Comparison of ENCODE assay signal across 23 mouse cellular contexts in genomic region chr8:123756901-123757300, GRCm38 (mm10). TPM values are rescaled to one million over a fixed set of nuclear protein-coding genes. Genes with fewer than 3 reads are reported as not detected.
DNase-seq lines count a peak whose midpoint lies in the region; ATAC-seq and TF ChIP-seq lines count a peak whose summit lies in the region.
"Had no signal": no experiment of that assay in that cellular context is flagged by ENCODE, and none has a peak within 500 bp of the region (broad histone marks: within the 10 kb centered on the region; RNA-seq: fewer than 3 reads in every experiment).

No protein-coding gene starts in this region.

- no peak overlapping the region for H3K4me2 ChIP-seq in lung, postnatal 0 days (replicated peaks; ENCODE audit: low read depth, low read length)
- no peak overlapping the region for H3K4me2 ChIP-seq in stomach, embryonic 15.5 days
- H3K4me2 ChIP-seq in stomach, postnatal 0 days (replicated peaks; ENCODE audit: low read depth), result no peak overlapping the region
- H3K4me2 ChIP-seq: embryonic facial prominence, embryonic 15.5 days; heart, embryonic 11.5 days; hindbrain, embryonic 12.5 days; hindbrain, embryonic 15.5 days had no signal

- no peaks in the 10 kb centered on the region for H3K36me3 ChIP-seq in liver, adult 2 months (ENCODE audit: control insufficient read depth, insufficient read depth, low read length)
- no peaks in the 10 kb centered on the region for H3K36me3 ChIP-seq in lung, postnatal 0 days (ENCODE audit: insufficient read depth, low read length)
- H3K36me3 ChIP-seq in stomach, embryonic 15.5 days, result no peaks in the 10 kb centered on the region
- no peaks in the 10 kb centered on the region for H3K36me3 ChIP-seq in stomach, postnatal 0 days (ENCODE audit: control insufficient read depth, insufficient read depth, low read length)
- H3K36me3 ChIP-seq: embryonic facial prominence, embryonic 15.5 days; hindbrain, embryonic 12.5 days; hindbrain, embryonic 15.5 days had no signal

- no peak overlapping the region for H3K4me3 ChIP-seq in liver, adult 2 months (ENCODE audit: insufficient read depth, low read depth, low read length)
- no peak overlapping the region for H3K4me3 ChIP-seq in lung, postnatal 0 days (ENCODE audit: low read depth, low read length)
- no peak overlapping the region for H3K4me3 ChIP-seq in stomach, embryonic 15.5 days (replicated peaks)
- no peak overlapping the region for H3K4me3 ChIP-seq in stomach, postnatal 0 days (ENCODE audit: low read depth, low read length)
- H3K4me3 ChIP-seq: embryonic facial prominence, embryonic 15.5 days; gastrocnemius, adult 2 months; hindbrain, embryonic 12.5 days; hindbrain, embryonic 15.5 days had no signal

- TF ChIP-seq EP300 in lung, postnatal 0 days (IDR thresholded peaks at IDR 0.05), result no peak
- no peak for TF ChIP-seq EP300 in stomach, postnatal 0 days (optimal IDR thresholded peaks at IDR 0.05)

- ATAC-seq in lung, postnatal 0 days, result no peak
- 0 out of 2 replicates have a peak, but pooled peaks have one; percentile 33 for ATAC-seq in stomach, embryonic 15.5 days (ENCODE audit: insufficient read depth, low FRiP score, low read depth)
- ATAC-seq in stomach, postnatal 0 days (ENCODE audit: low FRiP score, low TSS enrichment), result peak; percentile 35
- ATAC-seq: CD4-positive, CD25-positive, alpha-beta regulatory T cell, adult 4 months; forebrain, embryonic 14.5 days; forebrain, postnatal 0 days had no signal

- TF ChIP-seq POLR2A in liver, adult 2 months (IDR thresholded peaks at IDR 0.05; ENCODE audit: extremely low read depth, insufficient read depth, low read length), result no peak

- no peaks in the 10 kb centered on the region for H3K9me3 ChIP-seq in lung, postnatal 0 days (ENCODE audit: low read length)
- no peaks in the 10 kb centered on the region for H3K9me3 ChIP-seq in stomach, embryonic 15.5 days
- no peaks in the 10 kb centered on the region for H3K9me3 ChIP-seq in stomach, postnatal 0 days (ENCODE audit: control insufficient read depth, low read length)
- H3K9me3 ChIP-seq: embryonic facial prominence, embryonic 15.5 days; hindbrain, embryonic 12.5 days; hindbrain, embryonic 15.5 days had no signal

- no peak for TF ChIP-seq CTCF in liver, adult 2 months (IDR thresholded peaks at IDR 0.05; ENCODE audit: low read depth, low read length)
- no peak for TF ChIP-seq CTCF in lung, postnatal 0 days (IDR thresholded peaks at IDR 0.05)
- TF ChIP-seq CTCF in stomach, postnatal 0 days (IDR thresholded peaks at IDR 0.05; ENCODE audit: low read depth), result no peak

- peak overlapping the region; percentile 26; the same call in 1 of the 2 replicates for H3K9ac ChIP-seq in liver, adult 2 months (ENCODE audit: low read depth, low read length)
- no peak overlapping the region for H3K9ac ChIP-seq in lung, postnatal 0 days (replicated peaks; ENCODE audit: low read depth)
- no peak overlapping the region for H3K9ac ChIP-seq in stomach, embryonic 15.5 days
- H3K9ac ChIP-seq in stomach, postnatal 0 days (ENCODE audit: low read length), result no peak overlapping the region
- H3K9ac ChIP-seq: embryonic facial prominence, embryonic 15.5 days; forebrain, postnatal 0 days; hindbrain, embryonic 12.5 days; hindbrain, embryonic 15.5 days had no signal

- 20% methylated on average over 8 of the region's 8 CpGs for WGBS in liver, adult 2 months
- WGBS in lung, postnatal 0 days, result 47% methylated on average over 8 of the region's 8 CpGs
- WGBS in stomach, embryonic 15.5 days, result 62% methylated on average over 8 of the region's 8 CpGs
- 44% methylated on average over 8 of the region's 8 CpGs for WGBS in stomach, postnatal 0 days

- peaks cover 5% of the 10 kb centered on the region; the same call in 1 of the 2 replicates for H3K79me2 ChIP-seq in liver, adult 2 months (ENCODE audit: control insufficient read depth, insufficient read depth, low read length)

- peak overlapping the region; percentile 82 for H3K27ac ChIP-seq in liver, adult 2 months (replicated peaks; ENCODE audit: insufficient read depth, low read depth, low read length)
- H3K27ac ChIP-seq in lung, postnatal 0 days (ENCODE audit: low read length), result no peak overlapping the region
- H3K27ac ChIP-seq in stomach, embryonic 15.5 days, result no peak overlapping the region
- no peak overlapping the region for H3K27ac ChIP-seq in stomach, postnatal 0 days (replicated peaks)
- H3K27ac ChIP-seq: embryonic facial prominence, embryonic 15.5 days; gastrocnemius, adult 2 months; hindbrain, embryonic 12.5 days; hindbrain, embryonic 15.5 days had no signal

- no peaks in the 10 kb centered on the region for H3K27me3 ChIP-seq in liver, adult 2 months (ENCODE audit: control insufficient read depth, insufficient read depth, low read length)
- no peaks in the 10 kb centered on the region for H3K27me3 ChIP-seq in lung, postnatal 0 days (replicated peaks; ENCODE audit: insufficient read depth, low read length)
- no peaks in the 10 kb centered on the region; the same call in 1 of the 2 replicates for H3K27me3 ChIP-seq in stomach, embryonic 15.5 days (replicated peaks)
- no peaks in the 10 kb centered on the region for H3K27me3 ChIP-seq in stomach, postnatal 0 days (ENCODE audit: control insufficient read depth, insufficient read depth, low read length)
- H3K27me3 ChIP-seq: embryonic facial prominence, embryonic 15.5 days; hindbrain, embryonic 12.5 days; hindbrain, embryonic 15.5 days had no signal

- peaks cover 24% of the 10 kb centered on the region for H3K4me1 ChIP-seq in liver, adult 2 months (ENCODE audit: control insufficient read depth, insufficient read depth, low read length)
- H3K4me1 ChIP-seq in lung, postnatal 0 days (ENCODE audit: insufficient read depth, low read depth, low read length), result peaks cover 9% of the 10 kb centered on the region; the same call in 1 of the 2 replicates
- peaks cover 32% of the 10 kb centered on the region for H3K4me1 ChIP-seq in stomach, embryonic 15.5 days
- H3K4me1 ChIP-seq in stomach, postnatal 0 days (replicated peaks; ENCODE audit: control insufficient read depth, insufficient read depth), result 0 out of 2 replicates have a peak, but pooled peaks cover 2% of the 10 kb centered on the region

- DNase-seq in liver, adult 2 months (ENCODE audit: extremely low read depth, low read depth, low spot score), result peak; percentile 91
- DNase-seq in liver, result no peak
- peak; percentile 46 for DNase-seq in lung, postnatal 0 days (ENCODE audit: low spot score)
- no peak for DNase-seq in lung, adult 18-20 months
- peak; percentile 59 for DNase-seq in stomach, postnatal 0 days (ENCODE audit: low spot score)
- DNase-seq: adrenal gland, adult 2 months; adrenal gland, postnatal 14 days; cerebellum, adult 11 months; cerebellum, adult 2 months; cerebellum, adult 9-11 months; cerebellum, postnatal 25 days; embryo, embryonic 11 days; forebrain, postnatal 0 days; gastrocnemius, adult 2 months; gastrocnemius, postnatal 14 days; heart, adult 11 months had no signal

RNA-seq across cellular contexts. Expression of gene Rab4a, which starts 48.9 kb away (rescaled TPM):
- total RNA-seq in liver, adult 2 months (2014; rRNA removed), result 15.4 and 15.7 TPM in 2 replicates
- polyA plus RNA-seq in liver, adult 2 months (2012; rRNA removed), result 24.4 and 24.6 TPM in 2 replicates
- 27.9 and 32.1 TPM in 2 replicates for polyA plus RNA-seq in lung, postnatal 0 days (2015; fragmentation: Nextera tagmentation; extraction: Ambion mirVana)
- polyA plus RNA-seq in stomach, embryonic 15.5 days (2015; fragmentation: Nextera tagmentation; extraction: Ambion mirVana), result 46.7 and 49.1 TPM in 2 replicates
- 25.8 and 27.0 TPM in 2 replicates for polyA plus RNA-seq in stomach, postnatal 0 days (2015; fragmentation: Nextera tagmentation; extraction: Ambion mirVana)

Comparison
In these comparisons a context has a peak if more than half of its experiments do, and no peak if none do; other contexts are left out.
1. DNase-seq: peak in liver, adult 2 months (single experiment), lung, postnatal 0 days (single experiment) and stomach, postnatal 0 days (single experiment); none in liver (single experiment) and lung, adult 18-20 months (0 of 2).